Mouse (Mus musculus) heart, postnatal 14 days (tissue): ENCODE measurements around the gene Kifc5b. TPM values are rescaled to one million over a fixed set of nuclear protein-coding genes. Genes with fewer than 3 reads are reported as not detected.
A peak's percentile ranks its signal among the peaks of the same experiment; 100 is the strongest.

ENCODE experiments used
- DNase-seq, 2 experiments: peaks; one replicate each; pipeline ENCODE4 v3.0.0; 2021 to 2022
- intact Hi-C: fragments of 180-260 bp; cut with DNase I; formaldehyde crosslinking; loops from one replicate; pipeline ENCODE4 v1.15.1; 2025
- total RNA-seq, 2 experiments: library from RNA; stranded (reverse); gene quantifications; 2 replicates each; pipeline ENCODE4 v1.2.3; 2021

Gene Kifc5b
- total RNA-seq, 2 experiments from 2014 or later: 1.3 to 2.6 TPM

GRCm38 (mm10) chr17:26941031-26941789, 24.3 kb downstream of the Kifc5b start, which contains the start of gene Syngap1:
Gene Syngap1, plus strand, starts transcription at chr17:26941253.
- DNase-seq: peak in 1 of 2 experiments; percentile 43
- intact Hi-C loops: no loop called here

DNA sequence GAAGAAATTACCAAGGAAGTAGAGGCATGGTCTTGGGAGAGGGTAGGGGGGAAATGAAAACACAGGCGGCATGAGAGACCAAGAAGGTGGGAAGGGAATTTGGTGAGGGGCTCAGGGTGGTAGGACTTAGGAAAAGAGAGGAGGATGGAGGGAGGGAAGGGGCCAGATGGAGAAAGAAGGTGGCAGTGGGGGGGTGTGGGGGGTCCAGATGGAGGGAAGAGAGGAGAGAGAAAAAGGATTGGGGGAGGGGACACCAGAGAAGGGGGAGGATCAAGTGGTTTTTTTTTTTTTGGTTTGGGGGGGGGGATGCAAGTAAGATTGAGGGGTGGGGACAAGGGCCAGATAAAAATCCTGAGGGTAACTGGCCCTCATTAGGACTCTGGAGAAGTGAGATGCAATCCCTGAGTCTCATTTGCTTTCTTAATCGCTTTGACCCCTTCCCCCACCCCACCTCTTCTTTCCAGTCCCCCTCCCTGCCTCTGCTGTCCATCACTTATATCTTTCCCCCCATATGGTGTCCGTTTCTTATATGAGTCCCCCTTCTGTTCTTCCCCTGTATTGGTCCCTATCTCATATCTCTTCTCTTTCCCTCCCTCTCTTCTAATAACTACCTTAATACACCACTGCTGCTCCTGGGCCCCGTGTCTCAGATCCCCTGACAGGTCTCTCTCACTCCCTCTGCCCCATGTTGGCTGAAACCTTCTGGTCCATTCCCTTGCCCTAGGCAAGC, 25.1 kb downstream of the Kifc5b start:
- no peak for DNase-seq
- intact Hi-C loops: loop anchor here (2.0 kb wide), 1 partner anchor 31 kb away; the partner anchor contains the start of gene Zbtb9

DNA sequence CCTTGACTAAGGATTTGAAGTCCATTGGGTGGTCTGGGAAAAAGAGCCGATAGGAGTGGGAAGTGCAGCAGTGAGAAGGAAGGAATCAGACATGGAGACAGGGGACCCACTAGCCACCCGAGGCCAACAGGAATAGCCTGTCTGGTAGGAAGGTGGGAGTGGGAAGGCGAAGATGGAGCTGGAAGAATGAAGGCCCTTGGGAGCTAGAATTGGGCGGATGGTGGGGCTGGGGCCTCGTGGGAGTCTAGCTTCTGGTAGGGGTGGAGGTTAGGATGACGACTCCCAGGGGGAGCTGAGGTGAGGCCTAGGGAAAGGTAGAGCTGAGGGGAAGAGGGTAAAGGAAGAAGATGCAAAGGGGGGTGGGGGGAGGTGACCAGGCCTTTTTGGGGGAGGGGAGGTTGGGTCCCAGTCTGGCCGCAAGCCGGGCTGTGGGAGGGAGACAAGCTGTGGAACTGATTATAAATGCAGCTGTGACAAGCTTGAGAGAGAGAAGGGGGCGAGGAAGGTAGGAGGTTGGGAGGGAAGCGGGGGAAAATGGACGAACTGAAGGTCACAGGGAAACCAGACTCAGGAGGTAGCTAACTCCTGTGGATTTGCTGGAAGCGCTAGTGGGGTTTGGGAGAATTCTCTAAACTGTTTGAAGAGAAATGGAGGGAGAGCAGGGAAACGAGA, 29.1 kb downstream of the Kifc5b start:
- DNase-seq: no peak

DNA sequence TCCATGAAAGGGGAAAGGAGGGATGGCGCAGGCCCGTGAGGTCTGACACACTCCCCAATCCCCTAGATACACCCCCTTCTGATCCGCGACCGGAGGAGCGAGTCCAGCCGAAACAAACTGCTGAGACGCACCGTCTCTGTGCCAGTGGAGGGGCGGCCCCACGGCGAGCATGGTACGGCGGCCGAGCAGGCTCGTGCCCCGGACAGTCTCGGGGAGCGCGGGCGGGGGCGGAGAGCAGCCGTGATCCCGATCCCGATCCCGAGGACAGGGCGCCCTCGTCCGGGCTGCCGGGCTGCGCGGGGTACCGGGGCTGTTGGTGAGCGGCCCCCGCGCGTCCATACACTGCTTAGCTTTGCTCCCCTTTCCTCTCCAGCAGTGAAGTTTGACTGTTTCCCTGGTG, 29.7 kb downstream of the Kifc5b start:
- peak; percentile 77 to 83 for DNase-seq
- intact Hi-C loops: no loop called here

More for the DNA sequence above, 29.1 kb downstream of the Kifc5b start:
- intact Hi-C loops: no loop called here

GRCm38 (mm10) chr17:26947231-26948100, 30.6 kb downstream of the Kifc5b start:
- intact Hi-C loops: no loop called here
- DNase-seq: no peak

- intact Hi-C loops: no loop called here
- DNase-seq: peak; percentile 68 to 71
Observed at GRCm38 (mm10) chr17:26948316-26949050, 31.6 kb downstream of the Kifc5b start.

DNA sequence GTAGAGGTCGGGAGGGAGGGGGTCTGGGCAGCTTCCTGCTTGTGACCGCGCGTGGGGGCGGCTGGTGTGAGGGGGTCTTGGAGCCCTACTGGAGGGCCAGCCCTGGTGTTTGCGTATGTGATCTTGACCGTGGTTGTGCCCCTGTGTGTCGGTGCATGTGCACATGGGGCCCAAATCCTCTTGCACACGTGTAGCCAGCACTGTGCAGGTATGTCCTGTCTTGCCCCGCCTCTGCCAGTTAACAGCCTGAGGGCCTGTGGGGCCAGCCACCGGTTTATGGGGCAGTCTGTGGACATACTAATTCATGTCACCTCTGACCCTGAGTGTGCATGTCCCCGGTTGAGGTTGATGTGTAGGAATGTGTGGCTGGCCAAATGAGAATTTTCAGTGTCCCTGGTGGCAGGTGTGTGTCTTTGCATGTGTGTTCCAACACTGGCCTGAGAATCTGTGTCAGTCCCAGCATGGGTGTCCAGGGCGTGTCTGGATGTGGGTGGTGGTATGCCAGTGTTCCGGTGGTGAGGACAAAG, 32.2 kb downstream of the Kifc5b start:
- intact Hi-C loops: no loop called here
- no peak for DNase-seq

DNA sequence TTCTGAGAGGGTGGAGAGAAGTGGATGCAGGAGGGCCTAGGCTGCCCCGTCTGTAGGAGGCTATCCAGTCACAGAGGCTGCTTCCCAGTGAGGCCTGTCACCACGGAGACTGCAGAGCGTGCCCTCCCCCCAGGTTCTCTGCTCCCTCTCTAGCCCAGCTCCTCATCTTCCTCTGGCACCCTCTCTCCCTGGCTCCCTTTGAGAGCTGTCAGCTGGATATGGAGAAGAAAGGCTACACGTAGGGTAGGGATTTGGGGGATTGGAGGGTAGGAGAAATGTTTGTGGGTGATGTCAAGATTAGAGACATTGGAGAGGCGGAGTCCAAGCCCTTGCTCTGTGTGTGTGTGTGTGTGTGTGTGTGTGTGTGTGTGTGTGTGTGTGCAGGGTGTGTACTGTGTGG, 33.0 kb downstream of the Kifc5b start:
- intact Hi-C loops: no loop called here
- DNase-seq: no peak

DNA sequence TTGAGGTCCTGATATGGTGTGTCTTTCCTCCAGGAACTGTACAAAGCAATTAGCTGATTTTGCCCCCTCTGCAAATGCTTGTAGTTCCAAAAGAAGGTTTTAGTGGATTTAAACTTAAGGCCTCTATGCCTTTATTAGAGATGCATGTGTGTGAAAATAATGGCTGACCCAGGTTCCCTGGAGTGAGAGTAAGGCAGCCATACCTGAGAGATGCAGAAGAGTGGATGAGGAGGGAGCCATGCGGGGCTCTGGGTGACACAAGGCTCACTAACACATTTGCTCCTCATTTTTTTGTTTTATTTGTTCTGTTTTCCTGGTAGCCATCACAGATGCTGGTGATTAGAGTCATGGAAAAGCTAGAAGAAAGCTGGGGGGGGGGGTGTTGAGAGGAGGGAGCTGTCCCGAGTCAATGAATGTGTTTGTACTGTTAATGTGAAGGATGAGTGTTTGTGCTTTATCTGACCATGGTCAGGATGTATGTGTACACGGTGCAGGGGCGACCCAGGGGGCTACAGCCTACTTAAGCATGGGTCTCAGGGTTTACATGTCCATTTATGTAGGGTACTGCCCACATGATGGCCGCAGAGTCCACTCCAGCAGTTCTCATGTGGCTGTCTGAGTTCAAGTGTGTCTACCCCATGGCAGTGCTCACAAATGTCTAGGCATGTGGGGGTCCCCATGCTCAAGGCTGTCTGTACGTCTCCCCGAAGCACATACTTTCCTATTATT, 33.8 kb downstream of the Kifc5b start:
- intact Hi-C loops: no loop called here
- DNase-seq: no peak

DNA sequence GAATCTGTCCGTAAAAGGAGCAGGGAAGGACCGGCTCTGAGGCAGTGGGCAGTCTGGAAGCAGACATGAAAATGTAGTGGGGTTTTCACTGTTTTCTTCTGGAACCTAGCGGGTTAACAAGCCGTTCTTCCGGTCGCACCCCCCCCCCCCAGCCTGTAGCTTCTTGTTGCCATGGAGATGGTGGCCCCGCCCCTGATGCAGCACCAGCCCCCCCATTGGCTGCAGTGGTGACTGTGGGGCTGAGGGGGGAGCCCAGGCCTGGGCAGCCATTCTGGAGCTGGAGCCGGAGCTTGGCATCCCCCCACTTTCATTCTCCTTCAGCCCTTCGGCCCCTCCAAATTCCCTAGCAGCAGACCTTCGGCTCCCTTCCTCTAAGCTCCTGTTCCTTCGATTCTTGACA, 34.5 kb downstream of the Kifc5b start:
- intact Hi-C loops: no loop called here

GRCm38 (mm10) chr17:26951952-26952877, 35.3 kb downstream of the Kifc5b start:
- DNase-seq: no peak
- intact Hi-C loops: no loop called here

More for the DNA sequence above, 34.5 kb downstream of the Kifc5b start:
- peak; percentile 71 to 83 for DNase-seq

DNA sequence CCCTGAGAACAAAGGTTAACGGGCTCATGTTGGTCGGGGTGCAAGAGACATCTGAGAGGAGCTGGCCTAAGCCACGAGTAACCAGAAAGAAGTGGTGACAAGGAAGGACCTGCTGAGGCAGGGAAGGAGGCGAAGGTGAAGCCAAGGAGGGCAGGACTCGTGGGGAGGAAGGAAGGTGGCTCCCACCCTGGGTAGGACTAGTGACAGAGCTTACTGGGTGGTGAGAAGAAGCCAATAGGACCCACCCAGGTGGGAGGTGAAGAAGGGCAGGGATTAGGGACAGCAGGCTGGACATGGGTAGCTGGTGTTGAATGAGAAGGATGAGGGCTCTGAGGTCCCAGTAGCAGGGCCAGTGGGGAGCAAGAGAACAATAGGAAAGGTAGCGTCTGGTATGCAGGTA, 36.3 kb downstream of the Kifc5b start:
- no peak for DNase-seq

GRCm38 (mm10) chr17:26953726-26954125, 36.8 kb downstream of the Kifc5b start:
- intact Hi-C loops: no loop called here
- DNase-seq: no peak

More for the DNA sequence above, 36.3 kb downstream of the Kifc5b start:
- intact Hi-C loops: no loop called here

GRCm38 (mm10) chr17:26956309-26956708, 39.4 kb downstream of the Kifc5b start:
- no peak for DNase-seq
- intact Hi-C loops: no loop called here

DNA sequence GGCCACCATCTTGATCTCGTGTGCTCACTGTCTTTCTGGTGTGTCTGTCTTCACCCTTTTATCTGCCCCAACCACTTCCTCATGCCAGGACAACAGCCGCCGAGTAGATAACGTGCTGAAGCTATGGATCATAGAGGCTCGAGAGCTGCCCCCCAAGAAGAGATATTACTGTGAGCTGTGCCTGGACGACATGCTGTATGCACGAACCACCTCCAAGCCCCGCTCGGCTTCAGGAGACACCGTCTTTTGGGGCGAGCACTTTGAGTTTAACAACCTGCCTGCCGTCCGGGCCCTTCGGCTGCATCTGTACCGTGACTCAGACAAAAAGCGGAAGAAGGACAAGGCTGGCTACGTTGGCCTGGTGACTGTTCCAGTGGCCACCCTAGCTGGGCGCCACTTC, 40.0 kb downstream of the Kifc5b start:
- intact Hi-C loops: no loop called here
- DNase-seq: no peak

DNA sequence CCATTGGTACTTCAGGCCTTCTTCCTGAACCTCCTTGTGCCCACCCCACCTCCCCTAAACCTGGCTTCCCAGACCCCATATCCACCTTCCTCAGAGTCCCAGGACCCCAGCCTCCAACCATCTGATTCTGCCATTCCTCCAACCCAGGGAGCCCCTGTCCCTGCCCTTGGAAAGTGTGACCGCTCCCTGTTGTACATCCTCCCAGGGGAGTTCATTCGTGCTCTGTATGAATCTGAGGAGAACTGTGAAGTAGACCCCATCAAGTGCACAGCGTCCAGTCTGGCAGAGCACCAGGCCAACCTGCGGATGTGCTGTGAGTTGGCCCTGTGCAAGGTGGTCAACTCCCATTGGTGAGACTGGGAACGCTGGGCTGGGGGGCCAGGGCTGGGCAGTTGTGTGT, 41.0 kb downstream of the Kifc5b start:
- DNase-seq: no peak
- intact Hi-C loops: no loop called here

DNA sequence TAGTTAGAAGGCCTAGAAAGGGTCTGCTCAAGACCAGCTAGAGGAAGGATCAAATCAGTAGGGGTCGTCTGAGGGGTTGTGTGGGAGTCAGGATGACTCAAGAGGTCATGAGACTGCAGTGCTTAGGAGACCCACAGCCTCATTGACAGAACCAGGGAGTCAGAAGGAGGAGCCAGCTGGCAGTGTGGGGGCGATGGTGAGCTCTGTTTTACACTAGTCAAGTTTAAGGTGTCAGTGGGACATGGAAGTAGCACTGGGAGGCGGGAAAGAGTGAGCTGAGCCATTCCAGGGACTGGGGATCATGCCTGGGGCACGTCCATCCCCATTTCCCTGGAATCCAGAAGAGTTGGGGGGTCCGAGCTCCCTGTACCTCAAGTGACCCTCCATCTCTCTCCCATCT, 42.0 kb downstream of the Kifc5b start:
- intact Hi-C loops: no loop called here
- no peak for DNase-seq

GRCm38 (mm10) chr17:26959815-26960214, 42.9 kb downstream of the Kifc5b start:
- no peak for DNase-seq
- intact Hi-C loops: no loop called here
